Mouse (Mus musculus) left cerebral cortex, adult 8-10 months (tissue): ENCODE data around the gene Krt80. TPM values are rescaled to one million over a fixed set of nuclear protein-coding genes. Genes with fewer than 3 reads are reported as not detected.
A peak's percentile ranks its signal among the peaks of the same experiment; 100 is the strongest.
"Not testable (repeated sequence)": the region's sequence is repeated elsewhere in the genome, so short reads cannot be mapped to it uniquely, and the experiment has no call there.

Source experiments
- DNase-seq, 2 experiments: peaks; one replicate each; pipeline ENCODE4 v3.0.0; 2022; ENCODE audit warnings: low spot score in 2 of 2
- total RNA-seq, 4 experiments: library from RNA; stranded (reverse); gene quantifications; 2 replicates each; pipeline ENCODE4 v1.2.4; 2022

The Krt80 gene
- total RNA-seq, 4 experiments from 2014 or later = 3.4 to 5.1 (median 4.2) TPM

GRCm38 (mm10) chr15:101352047-101352446 lies 17.9 kb downstream of the Krt80 start:
- DNase-seq = no peak

DNA sequence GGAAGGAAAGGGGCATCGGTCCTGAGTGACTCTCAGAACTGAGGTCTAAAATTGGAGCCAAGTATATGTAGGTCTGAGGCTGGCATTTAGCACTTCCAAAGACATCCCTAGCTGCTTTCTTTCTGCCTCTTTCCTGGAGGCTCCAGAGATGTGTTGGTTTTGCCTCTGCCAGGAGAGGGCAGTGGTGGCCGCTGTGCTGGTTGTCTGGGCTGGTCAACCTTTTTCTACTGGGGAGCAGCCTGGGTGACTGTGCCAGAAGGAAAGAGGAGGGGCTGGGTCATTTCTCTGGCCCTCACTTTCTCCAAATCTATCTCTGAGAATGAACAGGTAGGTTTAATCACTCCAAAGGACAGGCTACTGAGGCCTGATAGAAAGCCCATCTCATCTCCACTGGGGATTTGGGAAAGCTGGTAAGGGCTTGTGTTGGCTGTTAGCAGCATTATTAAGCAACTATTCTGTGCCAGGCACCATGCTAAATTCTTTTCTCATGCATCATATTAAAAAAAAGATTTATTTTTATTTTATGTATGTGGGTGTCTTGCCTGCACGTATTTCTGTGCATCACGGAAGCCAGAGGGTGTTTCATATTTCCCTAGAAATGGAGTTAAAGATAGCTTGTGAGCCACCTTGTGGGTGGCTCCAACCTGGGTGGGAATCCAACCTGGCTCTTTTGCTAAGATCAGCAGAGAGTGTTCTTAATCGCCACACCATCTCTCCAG lies 28.0 kb downstream of the Krt80 start:
- DNase-seq = peak; percentile 49 to 71

DNA sequence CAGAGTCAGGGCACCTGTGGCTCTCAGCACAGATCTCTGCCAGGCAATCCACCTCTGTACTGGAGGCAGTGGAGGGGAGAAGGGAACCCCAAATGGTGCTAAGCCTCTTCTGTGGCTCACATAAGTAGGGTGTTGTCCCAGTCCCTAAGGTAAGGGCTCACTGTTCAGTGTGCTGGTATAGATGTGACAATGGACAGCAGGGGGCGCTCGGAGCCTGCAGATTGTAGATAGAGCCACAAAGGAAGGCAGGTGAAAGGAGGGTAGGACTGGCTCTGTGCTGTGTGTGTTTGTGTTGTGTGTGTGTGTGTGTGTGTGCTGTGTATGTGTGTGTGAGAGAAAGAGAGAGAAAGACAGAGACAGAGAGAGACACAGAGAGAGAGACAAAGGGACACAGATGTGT lies 30.4 kb downstream of the Krt80 start:
- DNase-seq = peak; percentile 66 to 78

DNA sequence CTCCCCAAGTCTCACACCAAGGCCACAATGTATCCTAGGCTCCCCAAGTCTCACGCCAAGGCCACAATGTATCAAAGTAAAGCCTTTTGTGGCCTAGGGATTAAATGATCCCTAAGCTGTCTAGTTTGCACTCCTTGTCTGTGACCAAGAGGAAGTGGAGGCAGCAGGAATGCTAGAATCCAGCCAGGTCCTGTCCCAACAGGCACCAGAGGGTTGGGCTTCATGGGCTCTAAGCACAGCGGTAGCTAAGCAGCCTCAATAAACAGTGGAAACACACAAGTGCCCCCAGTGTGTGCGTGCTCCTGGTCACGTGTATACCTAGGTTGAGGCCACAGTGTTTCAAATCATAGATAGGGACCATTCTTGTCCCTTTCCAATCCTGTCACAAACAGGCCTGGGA lies 31.6 kb downstream of the Krt80 start:
- no peak for DNase-seq

GRCm38 (mm10) chr15:101336474-101337174 lies 33.3 kb downstream of the Krt80 start:
- DNase-seq = no peak

GRCm38 (mm10) chr15:101333648-101334047 lies 36.3 kb downstream of the Krt80 start:
- DNase-seq = no peak

DNA sequence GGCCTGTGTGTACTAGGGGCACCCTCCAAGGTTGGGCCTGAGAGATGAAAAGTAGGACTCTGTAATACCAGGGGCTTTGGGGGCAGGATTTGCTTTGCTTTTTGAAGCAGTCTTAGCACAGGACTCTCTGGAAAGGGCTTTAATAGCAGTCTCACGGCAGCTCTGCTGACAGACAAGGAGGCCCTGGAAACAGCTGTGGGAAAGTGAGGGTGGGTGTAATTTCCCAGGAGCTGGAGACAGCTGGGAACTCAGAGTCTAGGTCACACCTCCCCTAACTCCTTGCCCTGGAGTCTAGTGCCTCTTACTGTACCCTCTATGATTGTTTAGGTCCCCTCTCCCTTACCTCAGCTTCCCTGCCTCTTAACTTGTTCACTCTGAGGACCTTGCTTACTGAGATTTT lies 36.8 kb downstream of the Krt80 start:
- DNase-seq = no peak

- no peak for DNase-seq
Measured at GRCm38 (mm10) chr15:101332370-101332769, 37.6 kb downstream of the Krt80 start.

DNA sequence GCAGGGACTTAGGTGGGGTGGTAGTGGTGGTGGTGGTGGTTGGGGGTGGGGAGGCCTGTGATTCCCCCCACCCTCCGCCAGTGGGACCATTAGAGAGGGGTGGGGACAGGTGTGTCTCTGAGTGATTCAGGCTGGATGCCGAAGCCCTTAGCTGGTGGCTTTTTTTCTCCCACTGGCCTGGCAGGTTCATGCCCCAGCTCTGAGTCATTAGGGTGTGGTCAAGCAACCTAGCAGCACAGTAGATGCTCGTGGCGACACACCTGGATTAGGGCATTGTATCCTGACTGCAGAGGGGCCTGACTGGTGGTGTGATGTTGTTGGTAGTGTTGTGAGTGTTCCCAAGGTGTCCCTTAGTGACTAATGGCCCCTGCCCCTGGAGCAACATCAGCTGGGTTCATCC lies 38.9 kb downstream of the Krt80 start:
- DNase-seq = no peak

GRCm38 (mm10) chr15:101329564-101329892 lies 40.4 kb downstream of the Krt80 start:
- DNase-seq = no peak

DNA sequence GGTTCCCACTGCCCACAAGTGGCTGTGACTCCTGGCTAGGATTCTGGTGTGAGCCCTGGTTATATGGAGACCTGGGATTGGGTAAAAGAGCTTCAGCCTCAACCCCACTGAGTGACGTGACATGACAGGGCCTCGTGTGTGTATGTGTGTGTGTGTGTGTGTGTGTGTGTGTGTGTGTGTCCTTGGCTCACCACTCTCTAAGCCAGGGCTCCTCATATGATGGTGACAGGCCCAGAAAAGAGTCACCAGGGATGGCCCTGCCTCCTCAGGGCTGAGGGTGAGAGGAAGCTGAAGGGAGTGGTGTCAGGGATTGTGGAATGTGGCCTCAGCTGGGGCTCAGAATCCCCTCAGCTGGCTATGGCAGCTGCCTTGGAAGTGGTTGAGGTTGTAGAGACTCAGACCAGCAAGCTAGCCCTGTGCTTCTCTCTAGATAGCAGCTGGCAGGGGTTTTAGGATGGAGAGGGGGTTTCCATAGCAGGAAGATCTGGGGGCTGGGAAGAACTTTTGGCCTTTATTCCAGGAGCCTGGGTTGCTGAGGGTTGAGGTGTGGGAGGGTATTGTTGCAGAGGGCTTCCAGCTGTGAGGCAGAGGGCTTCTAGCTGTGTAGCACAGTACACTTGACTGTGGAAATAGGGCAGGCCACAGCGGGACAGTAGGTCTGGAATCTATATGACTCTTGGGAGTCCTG lies 40.9 kb downstream of the Krt80 start:
- DNase-seq = no peak

GRCm38 (mm10) chr15:101327282-101327681 lies 42.7 kb downstream of the Krt80 start:
- DNase-seq = peak in 1 of 2 experiments; percentile 53

GRCm38 (mm10) chr15:101325991-101326534 lies 43.9 kb downstream of the Krt80 start:
- no peak for DNase-seq

- not testable (repeated sequence) for DNase-seq
Measured at GRCm38 (mm10) chr15:101324409-101324808, 45.6 kb downstream of the Krt80 start.

DNA sequence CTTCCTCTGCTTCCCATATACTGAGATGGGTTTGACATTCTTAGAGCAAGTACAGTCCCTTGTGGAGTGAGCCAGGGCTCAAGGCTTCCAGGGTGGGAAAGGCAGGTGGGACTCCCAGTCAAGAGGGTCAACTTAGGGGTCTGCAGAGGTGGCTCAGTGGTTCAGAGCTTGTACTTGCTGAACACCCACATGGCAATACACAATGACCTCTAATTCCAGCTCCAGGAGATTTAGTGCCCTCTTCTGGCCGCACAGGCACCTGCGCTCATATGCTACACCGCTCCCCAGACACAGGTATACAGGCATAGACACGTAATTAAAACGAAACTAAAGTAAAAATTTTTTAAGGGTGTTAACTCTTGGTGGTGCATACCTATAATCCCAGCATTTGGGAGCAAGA lies 46.5 kb downstream of the Krt80 start:
- no peak for DNase-seq

DNA sequence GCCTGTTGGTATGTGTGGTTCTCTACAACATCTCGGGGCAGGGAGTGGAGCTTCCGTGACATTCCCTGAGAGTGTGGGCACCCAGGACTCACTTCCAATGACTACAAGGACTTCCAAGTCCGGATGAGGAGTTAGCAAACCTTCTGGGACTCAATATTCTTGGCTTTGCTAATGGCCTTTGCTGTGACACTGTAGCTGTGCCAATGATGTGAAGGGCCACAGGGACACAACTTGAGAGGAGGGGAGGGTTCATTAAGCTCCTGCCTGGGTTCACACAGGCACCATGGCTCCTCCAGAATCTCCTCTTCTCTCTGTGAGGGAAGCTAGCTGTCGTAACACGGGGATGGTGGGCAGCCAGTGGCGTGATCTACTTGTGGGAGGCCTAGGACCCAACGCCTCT lies 47.3 kb downstream of the Krt80 start:
- DNase-seq = no peak

GRCm38 (mm10) chr15:101322106-101322505 lies 47.9 kb downstream of the Krt80 start:
- no peak for DNase-seq

GRCm38 (mm10) chr15:101321126-101321525 lies 48.8 kb downstream of the Krt80 start:
- DNase-seq = no peak

GRCm38 (mm10) chr15:101320618-101321041 lies 49.3 kb downstream of the Krt80 start:
- no peak for DNase-seq

DNA sequence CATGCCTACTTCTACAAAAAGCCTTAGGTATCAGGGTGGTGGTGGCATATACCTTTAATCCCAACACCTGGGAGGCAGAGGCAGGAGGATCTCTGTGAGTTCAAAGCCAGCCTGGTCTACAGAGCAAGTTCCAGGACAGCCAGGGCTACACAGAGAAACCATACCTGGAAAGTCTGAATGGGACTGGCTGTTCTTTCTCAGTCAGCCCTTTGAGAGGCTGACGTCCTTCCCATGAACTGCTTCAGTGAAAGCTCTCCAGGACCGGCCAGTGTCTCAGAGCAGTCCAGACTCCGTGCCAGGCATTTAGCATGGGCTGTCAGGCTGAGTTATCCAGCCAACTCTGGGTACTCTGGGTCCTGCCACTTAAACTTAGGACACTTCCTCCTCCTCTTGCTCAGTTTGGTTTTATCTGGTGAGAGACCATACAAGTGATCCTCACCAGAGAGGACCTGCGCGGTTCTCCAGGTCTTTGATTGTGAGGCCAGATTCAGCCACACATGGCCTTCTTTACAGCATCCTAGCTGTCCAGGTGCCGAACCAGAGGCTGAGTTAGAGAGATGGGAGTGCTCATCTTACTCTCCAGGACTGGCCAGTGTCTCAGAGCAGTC lies 49.8 kb downstream of the Krt80 start:
- no peak for DNase-seq

DNA sequence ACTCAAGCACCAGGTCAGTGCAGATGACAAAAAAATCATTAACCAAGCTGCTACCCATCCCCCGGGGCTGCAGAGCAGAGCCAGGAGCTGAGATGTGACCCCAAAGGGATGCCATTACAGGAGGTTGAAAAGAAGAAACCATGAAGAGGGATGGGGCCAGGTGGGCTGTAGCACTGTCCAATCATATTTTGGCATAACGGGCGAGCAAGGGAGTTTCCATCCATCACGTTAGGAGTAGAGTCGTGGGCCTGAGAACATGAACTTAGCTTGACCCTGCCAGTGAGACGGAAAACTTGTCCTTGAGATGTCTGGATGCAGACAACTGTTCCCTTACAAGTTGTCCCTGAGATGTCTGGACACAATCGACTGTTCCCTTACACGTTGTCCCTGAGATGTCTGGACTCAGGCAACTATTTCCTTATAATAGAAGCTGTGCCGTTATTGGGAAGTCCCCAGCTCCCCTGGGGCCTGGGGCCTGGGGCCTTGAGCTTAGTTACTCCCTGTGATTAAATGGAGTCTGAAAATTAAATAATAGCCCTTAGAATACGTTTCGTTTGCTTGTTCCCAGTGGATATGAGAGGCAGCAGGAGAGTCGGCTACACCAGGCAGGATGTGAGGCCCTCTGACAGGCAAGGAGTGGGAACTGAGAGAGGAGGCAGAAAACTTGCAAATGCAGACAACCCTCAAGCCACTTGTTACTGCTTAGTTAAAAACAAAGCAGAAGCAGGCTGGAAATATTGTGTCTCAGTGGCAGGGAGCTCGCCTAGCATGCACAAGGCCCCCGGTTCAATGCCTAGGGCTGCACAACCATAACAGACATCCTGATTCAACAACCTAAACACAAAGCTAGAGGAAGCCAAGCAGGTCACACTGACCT lies 50.8 kb downstream of the Krt80 start:
- no peak for DNase-seq
